In genomic region chr4:135166413-135167225, GRCm38 (mm10) we compare ENCODE assay signal across 9 mouse cellular contexts. TPM values are rescaled to one million over a fixed set of nuclear protein-coding genes. Genes with fewer than 3 reads are reported as not detected.
DNase-seq lines count a peak whose midpoint lies in the region; ATAC-seq lines count a peak whose summit lies in the region.
"Had no signal": no experiment of that assay in that cellular context is flagged by ENCODE, and none has a peak within 500 bp of the region (broad histone marks: within the 10 kb centered on the region; RNA-seq: fewer than 3 reads in every experiment).

No protein-coding gene starts in this region.

- WGBS in hindbrain, embryonic 14.5 days: 3% methylated on average over 22 of the region's 23 CpGs
- 1% methylated on average over 22 of the region's 23 CpGs for WGBS in midbrain, embryonic 13.5 days

- H3K36me3 ChIP-seq in hindbrain, embryonic 14.5 days (replicated peaks; ENCODE audit: control insufficient read depth, insufficient read depth): no peaks in the 10 kb centered on the region
- H3K36me3 ChIP-seq in midbrain, embryonic 13.5 days: no peaks in the 10 kb centered on the region

- H3K27ac ChIP-seq in hindbrain, embryonic 14.5 days: no peak overlapping the region
- no peak overlapping the region; the same call in 1 of the 2 replicates for H3K27ac ChIP-seq in midbrain, embryonic 13.5 days

- intact Hi-C loops in heart, postnatal 14 days (cut with DNase I): no loop called here

- no peak overlapping the region for H3K9ac ChIP-seq in hindbrain, embryonic 14.5 days
- peak overlapping the region; percentile 42; the same call in 1 of the 2 replicates for H3K9ac ChIP-seq in midbrain, embryonic 13.5 days (replicated peaks)

- H3K4me2 ChIP-seq in hindbrain, embryonic 14.5 days (replicated peaks): peak overlapping the region; percentile 18
- H3K4me2 ChIP-seq in midbrain, embryonic 13.5 days (replicated peaks): peak overlapping the region; percentile 36

- peak; percentile 40; the same call in 1 of the 2 replicates for ATAC-seq in hindbrain, embryonic 14.5 days (ENCODE audit: low FRiP score)
- peak; percentile 78 for ATAC-seq in midbrain, embryonic 13.5 days

- H3K4me3 ChIP-seq in hindbrain, embryonic 14.5 days (replicated peaks; ENCODE audit: low read length): no peak overlapping the region
- no peak overlapping the region for H3K4me3 ChIP-seq in midbrain, embryonic 13.5 days (replicated peaks)

- H3K27me3 ChIP-seq in hindbrain, embryonic 14.5 days (ENCODE audit: control insufficient read depth, insufficient read depth, low read length): peaks cover 65% of the 10 kb centered on the region
- peaks cover 79% of the 10 kb centered on the region for H3K27me3 ChIP-seq in midbrain, embryonic 13.5 days

- no peaks in the 10 kb centered on the region for H3K9me3 ChIP-seq in hindbrain, embryonic 14.5 days (ENCODE audit: control insufficient read depth, low read length)
- H3K9me3 ChIP-seq in midbrain, embryonic 13.5 days: no peaks in the 10 kb centered on the region

- 0 out of 2 replicates have a peak, but pooled peaks cover 4% of the 10 kb centered on the region for H3K4me1 ChIP-seq in hindbrain, embryonic 14.5 days (replicated peaks; ENCODE audit: control insufficient read depth, insufficient read depth, low read length)
- H3K4me1 ChIP-seq in midbrain, embryonic 13.5 days (replicated peaks): peaks cover 20% of the 10 kb centered on the region

- DNase-seq in heart, postnatal 4 days: peak; percentile 35
- no peak for DNase-seq in heart, postnatal 14 days
- DNase-seq in embryo, embryonic 10.5 days (ENCODE audit: low spot score): peak; percentile 66
- DNase-seq in hindbrain, embryonic 14.5 days (ENCODE audit: low spot score): no peak
- no peak for DNase-seq in adrenal gland, postnatal 4 days (ENCODE audit: low spot score in 2 of 2)
- DNase-seq in right cerebral cortex, adult 18-20 months: no peak
- no peak for DNase-seq in T-cell, adult 2 months (ENCODE audit: low spot score)
- DNase-seq: cerebellum, adult 9-11 months had no signal

RNA-seq across cellular contexts. Expression of gene Runx3, which starts 46.2 kb away (rescaled TPM):
- under 1 TPM; 0.25 to 0.45 TPM for total RNA-seq in heart, postnatal 4 days (2021)
- total RNA-seq in heart, postnatal 14 days (2021): 1 to 10 TPM in 1 of 2 experiments, under 1 TPM in 1; 0.72 to 2.4 TPM
- polyA plus RNA-seq in hindbrain, embryonic 14.5 days (2014; fragmentation: Nextera tagmentation; extraction: Ambion mirVana): not detected in 2 replicates
- polyA plus RNA-seq in midbrain, embryonic 13.5 days (2015; fragmentation: Nextera tagmentation; extraction: Ambion mirVana): not detected in 2 replicates
- 1 to 10 TPM; 1.3 to 1.7 TPM for total RNA-seq in adrenal gland, postnatal 4 days (2021)

Comparison
In these comparisons a context has a peak if more than half of its experiments do, and no peak if none do; other contexts are left out.
1. DNase-seq: peak in heart, postnatal 4 days (single experiment) and embryo, embryonic 10.5 days (single experiment); none in heart, postnatal 14 days (0 of 2), hindbrain, embryonic 14.5 days (single experiment), adrenal gland, postnatal 4 days (0 of 2), right cerebral cortex, adult 18-20 months (single experiment) and T-cell, adult 2 months (single experiment).